Mouse (Mus musculus) heart, embryonic 15.5 days (tissue): ENCODE measurements around the gene Limk1. TPM values are rescaled to one million over a fixed set of nuclear protein-coding genes. Genes with fewer than 3 reads are reported as not detected.

ENCODE experiments used
- ATAC-seq: fragments of 200-750 bp; cut with Nextera tagmentation; replicated peaks from 2 replicates; pipeline ENCODE4 v1.8.0; 2017; ENCODE audit warnings: low read depth, moderate TSS enrichment; ENCODE audit not compliant: insufficient number of reproducible peaks, insufficient read depth, low FRiP score
- H3K27ac ChIP-seq: fragments of 300-500 bp; sonication (generic); 2 replicates; pipeline ENCODE4 v1.5.1; 2015; ENCODE audit warnings: mild to moderate bottlenecking, inconsistent platforms
- H3K27me3 ChIP-seq: fragments of 300-500 bp; sonication (generic); 2 replicates; pipeline ENCODE4 v1.6.1; 2015; ENCODE audit warnings: inconsistent platforms
- H3K36me3 ChIP-seq: fragments of 300-500 bp; sonication (generic); 2 replicates; pipeline ENCODE4 v1.6.1; 2015; ENCODE audit warnings: mild to moderate bottlenecking, inconsistent platforms
- H3K4me1 ChIP-seq: fragments of 300-500 bp; sonication (generic); replicated peaks from 2 replicates; pipeline ENCODE4 v1.6.1; 2015; ENCODE audit warnings: inconsistent platforms
- H3K4me2 ChIP-seq: fragments of 300-500 bp; sonication (generic); 2 replicates; pipeline ENCODE4 v1.6.1; 2015; ENCODE audit warnings: inconsistent platforms, mild to moderate bottlenecking, moderate library complexity
- H3K4me3 ChIP-seq: fragments of 300-500 bp; sonication (generic); 2 replicates; pipeline ENCODE4 v1.5.1; 2015; ENCODE audit warnings: mild to moderate bottlenecking, inconsistent platforms
- H3K9ac ChIP-seq: fragments of 300-500 bp; sonication (generic); 2 replicates; pipeline ENCODE4 v1.6.1; 2015; ENCODE audit warnings: mild to moderate bottlenecking, inconsistent platforms
- H3K9me3 ChIP-seq: fragments of 300-500 bp; sonication (generic); replicated peaks from 2 replicates; pipeline ENCODE4 v1.6.1; 2016; ENCODE audit warnings: inconsistent platforms
- WGBS: fragments of 180-500 bp; shearing (Covaris S2); methylation state at CpG from one replicate; pipeline ENCODE4 v1.1.7; 2015; ENCODE audit warnings: mixed read lengths; 5-methylcytosine and 5-hydroxymethylcytosine counted together
- polyA plus RNA-seq: library from polyadenylated mRNA; unstranded; fragments of >200 nt; fragmentation: Nextera tagmentation; extraction: Ambion mirVana; gene quantifications from 2 replicates; pipeline ENCODE4 v1.2.1, GENCODE M21; 2015

Limk1 gene
- polyA plus RNA-seq, 1 experiment from 2014 or later, result 3.3 TPM

- H3K4me2 ChIP-seq, result no peak overlapping the region
- no peak overlapping the region for H3K9ac ChIP-seq
- H3K36me3 ChIP-seq, result 0 out of 2 replicates have a peak, but pooled peaks cover 7% of the 10 kb centered on the region
- H3K9me3 ChIP-seq, result no peaks in the 10 kb centered on the region
- H3K4me1 ChIP-seq, result no peaks in the 10 kb centered on the region
- H3K4me3 ChIP-seq, result no peak overlapping the region
- 0 out of 2 replicates have a peak, but pooled peaks cover 4% of the 10 kb centered on the region for H3K27me3 ChIP-seq
- peak; percentile 28; the same call in 1 of the 2 replicates for ATAC-seq
- no peak overlapping the region for H3K27ac ChIP-seq
These were observed 15.8 kb upstream of the Limk1 start for GRCm38 (mm10) chr5:134704157-134704556.

GRCm38 (mm10) chr5:134695539-134695938 lies 7.1 kb upstream of the Limk1 start:
- Histone ChIP-seq H3K27me3 (no peaks in the 10 kb centered on the region), H3K4me3 (no peak overlapping the region), H3K36me3 (no peaks in the 10 kb centered on the region), H3K9ac (no peak overlapping the region), H3K4me1 (peaks cover 7% of the 10 kb centered on the region), H3K9me3 (no peaks in the 10 kb centered on the region), H3K27ac (no peak overlapping the region), H3K4me2 (no peak overlapping the region)
- 38% methylated on average over 2 of the region's 2 CpGs for WGBS
- no peak for ATAC-seq

GRCm38 (mm10) chr5:134695082-134695481 lies 6.7 kb upstream of the Limk1 start:
- no peak for ATAC-seq
- Histone ChIP-seq H3K27ac (no peak overlapping the region), H3K36me3 (no peaks in the 10 kb centered on the region), H3K4me2 (no peak overlapping the region), H3K4me1 (peaks cover 7% of the 10 kb centered on the region), H3K4me3 (no peak overlapping the region), H3K9me3 (no peaks in the 10 kb centered on the region), H3K27me3 (no peaks in the 10 kb centered on the region), H3K9ac (no peak overlapping the region)
- 5% methylated on average over 2 of the region's 2 CpGs for WGBS

- 91% methylated on average over 1 of the region's 1 CpGs for WGBS
- Histone ChIP-seq H3K4me1 (peaks cover 13% of the 10 kb centered on the region), H3K27ac (no peak overlapping the region), H3K36me3 (no peaks in the 10 kb centered on the region), H3K27me3 (no peaks in the 10 kb centered on the region), H3K9me3 (no peaks in the 10 kb centered on the region), H3K4me2 (no peak overlapping the region), H3K9ac (no peak overlapping the region), H3K4me3 (no peak overlapping the region)
- ATAC-seq, result no peak
These were observed 4.3 kb upstream of the Limk1 start for GRCm38 (mm10) chr5:134692704-134693103.

- H3K9me3 ChIP-seq, result no peaks in the 10 kb centered on the region
- H3K4me3 ChIP-seq, result peak overlapping the region; percentile 79
- no peaks in the 10 kb centered on the region; the same call in 1 of the 2 replicates for H3K36me3 ChIP-seq
- H3K27me3 ChIP-seq, result no peaks in the 10 kb centered on the region
- peak; percentile 96 for ATAC-seq
- H3K4me2 ChIP-seq, result peak overlapping the region; percentile 94
- peaks cover 15% of the 10 kb centered on the region for H3K4me1 ChIP-seq
- H3K27ac ChIP-seq, result peak overlapping the region; percentile 75
- H3K9ac ChIP-seq, result peak overlapping the region; percentile 31; the same call in 1 of the 2 replicates
- under 1% methylated on average over 38 of the region's 38 CpGs for WGBS
These were observed 403 bp upstream of the Limk1 start for GRCm38 (mm10) chr5:134688718-134689284.

- WGBS, result 85% methylated on average over 1 of the region's 1 CpGs
- no peak for ATAC-seq
- Histone ChIP-seq H3K4me1 (peaks cover 15% of the 10 kb centered on the region), H3K36me3 (no peaks in the 10 kb centered on the region; the same call in 1 of the 2 replicates), H3K4me3 (peak overlapping the region; percentile 79), H3K9ac (no peak overlapping the region), H3K27ac (no peak overlapping the region), H3K27me3 (no peaks in the 10 kb centered on the region), H3K4me2 (peak overlapping the region; percentile 94), H3K9me3 (no peaks in the 10 kb centered on the region)
These were observed 1.2 kb downstream of the Limk1 start for GRCm38 (mm10) chr5:134687187-134687586.

- H3K9me3 ChIP-seq, result no peaks in the 10 kb centered on the region
- ATAC-seq, result no peak
- H3K36me3 ChIP-seq, result no peaks in the 10 kb centered on the region; the same call in 1 of the 2 replicates
- no peak overlapping the region for H3K9ac ChIP-seq
- whole genome bisulfite sequencing, result 91% methylated on average over 6 of the region's 6 CpGs
- H3K27me3 ChIP-seq, result no peaks in the 10 kb centered on the region
- no peak overlapping the region for H3K4me2 ChIP-seq
- H3K27ac ChIP-seq, result no peak overlapping the region
- H3K4me3 ChIP-seq, result no peak overlapping the region
- H3K4me1 ChIP-seq, result peaks cover 15% of the 10 kb centered on the region
These were observed 1.9 kb downstream of the Limk1 start for GRCm38 (mm10) chr5:134686541-134686940.

- Histone ChIP-seq H3K36me3 (no peaks in the 10 kb centered on the region; the same call in 1 of the 2 replicates), H3K9me3 (no peaks in the 10 kb centered on the region), H3K4me2 (no peak overlapping the region), H3K9ac (no peak overlapping the region), H3K4me1 (peaks cover 25% of the 10 kb centered on the region), H3K4me3 (no peak overlapping the region), H3K27me3 (no peaks in the 10 kb centered on the region), H3K27ac (no peak overlapping the region)
- 82% methylated on average over 2 of the region's 2 CpGs for whole genome bisulfite sequencing
- ATAC-seq, result no peak
These were observed 4.0 kb downstream of the Limk1 start for GRCm38 (mm10) chr5:134684398-134684797.

GRCm38 (mm10) chr5:134683813-134684212 lies 4.6 kb downstream of the Limk1 start:
- ATAC-seq, result no peak
- WGBS, result 64% methylated on average over 2 of the region's 2 CpGs

GRCm38 (mm10) chr5:134680238-134680637 lies 8.2 kb downstream of the Limk1 start:
- H3K4me2 ChIP-seq, result no peak overlapping the region; the same call in 1 of the 2 replicates
- ATAC-seq, result peak; percentile 30; the same call in 1 of the 2 replicates
- H3K27ac ChIP-seq, result peak overlapping the region; percentile 37
- peaks cover 41% of the 10 kb centered on the region for H3K4me1 ChIP-seq
- 38% methylated on average over 12 of the region's 12 CpGs for WGBS
- H3K9me3 ChIP-seq, result no peaks in the 10 kb centered on the region
- no peaks in the 10 kb centered on the region for H3K27me3 ChIP-seq
- H3K9ac ChIP-seq, result no peak overlapping the region
- H3K4me3 ChIP-seq, result no peak overlapping the region
- H3K36me3 ChIP-seq, result no peaks in the 10 kb centered on the region; the same call in 1 of the 2 replicates

More at GRCm38 (mm10) chr5:134683813-134684212, 4.6 kb downstream of the Limk1 start:
- Histone ChIP-seq H3K9me3 (no peaks in the 10 kb centered on the region), H3K27ac (no peak overlapping the region), H3K36me3 (no peaks in the 10 kb centered on the region; the same call in 1 of the 2 replicates), H3K4me3 (no peak overlapping the region), H3K9ac (no peak overlapping the region), H3K27me3 (no peaks in the 10 kb centered on the region), H3K4me2 (no peak overlapping the region), H3K4me1 (peaks cover 27% of the 10 kb centered on the region)

GRCm38 (mm10) chr5:134678827-134679546 lies 9.4 kb downstream of the Limk1 start:
- peak overlapping the region; percentile 85; the same call in 1 of the 2 replicates for H3K27ac ChIP-seq
- no peaks in the 10 kb centered on the region for H3K27me3 ChIP-seq
- WGBS, result 66% methylated on average over 8 of the region's 8 CpGs
- no peak overlapping the region for H3K4me3 ChIP-seq
- H3K9ac ChIP-seq, result no peak overlapping the region
- H3K36me3 ChIP-seq, result no peaks in the 10 kb centered on the region
- ATAC-seq, result no peak
- H3K4me2 ChIP-seq, result no peak overlapping the region
- peaks cover 50% of the 10 kb centered on the region for H3K4me1 ChIP-seq
- no peaks in the 10 kb centered on the region for H3K9me3 ChIP-seq
